Mouse (Mus musculus): ENCODE results near the gene Sptbn2.
"Not testable (repeated sequence)": the region's sequence is repeated elsewhere in the genome, so short reads cannot be mapped to it uniquely, and the experiment has no call there.

Gene Sptbn2

DNA sequence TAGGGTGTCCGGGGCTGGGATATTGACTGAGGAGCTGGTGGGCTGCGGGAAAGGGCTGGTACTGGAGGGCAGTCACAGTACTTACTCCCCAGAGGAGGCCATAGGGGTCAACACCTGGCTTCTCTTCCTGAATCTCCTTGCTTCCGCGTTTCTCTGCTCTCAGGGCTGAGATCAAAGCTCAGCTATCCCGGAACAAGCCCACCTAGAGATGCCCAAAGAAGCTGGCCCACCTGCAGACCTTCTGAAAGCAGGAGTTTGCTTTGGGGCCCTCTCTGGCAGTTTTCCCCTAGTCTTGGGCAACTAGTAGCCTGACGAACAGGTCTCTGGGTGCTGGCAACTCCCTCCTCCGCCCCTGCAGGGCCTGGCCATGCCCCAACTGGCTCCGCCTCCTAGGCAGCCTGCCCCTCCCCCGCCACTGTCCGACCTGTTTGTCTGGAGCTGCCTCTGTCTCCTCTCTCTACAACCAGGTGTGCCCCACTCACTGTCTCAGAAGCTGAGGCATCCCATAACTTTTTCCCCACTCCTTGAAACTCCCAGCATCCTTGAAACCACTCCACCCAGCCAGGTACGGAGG, 9.8 kb downstream of the Sptbn2 start:
- DNase-seq (ENCODE audit: low read depth in 1 of 2, low spot score in 2 of 2), result no peak

DNA sequence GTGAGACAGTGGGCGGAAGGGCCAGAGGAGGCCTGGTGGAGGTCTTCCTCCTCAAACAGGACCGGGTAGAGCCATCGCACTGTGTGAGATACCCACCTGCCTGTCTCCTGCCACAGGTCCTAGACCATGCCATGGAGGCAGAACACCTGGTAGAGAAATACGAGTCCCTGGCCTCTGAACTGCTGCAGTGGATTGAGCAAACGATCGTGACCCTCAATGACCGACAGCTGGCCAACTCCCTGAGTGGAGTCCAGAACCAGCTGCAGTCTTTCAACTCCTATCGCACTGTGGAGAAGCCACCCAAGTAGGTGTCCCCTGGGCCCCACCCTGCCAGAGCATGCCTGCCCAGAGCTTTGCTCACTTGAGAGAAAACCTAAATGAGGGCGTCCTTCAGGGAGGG, 18.2 kb downstream of the Sptbn2 start:
- no peak for DNase-seq (ENCODE audit: low read depth in 1 of 2, low spot score in 2 of 2)

DNA sequence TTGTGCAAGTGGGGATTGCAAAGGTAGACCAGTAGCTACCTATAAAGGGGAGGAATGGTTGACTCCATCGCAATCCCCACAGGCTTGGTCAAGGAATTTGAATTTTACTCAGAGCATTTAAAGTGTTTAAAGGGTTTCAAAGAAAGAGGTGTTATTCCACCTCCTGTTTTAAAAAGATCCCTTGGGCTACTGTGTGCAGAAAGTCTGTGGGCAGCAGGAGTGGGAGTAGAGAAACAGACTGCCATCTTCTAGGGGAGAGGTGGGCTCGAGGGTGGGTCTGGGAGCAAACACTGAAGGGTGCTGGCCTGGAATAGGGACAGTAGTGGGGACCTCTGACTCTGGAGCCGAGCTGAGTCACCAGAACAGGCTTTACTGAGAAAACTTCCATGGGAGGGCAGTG, 22.1 kb downstream of the Sptbn2 start:
- no peak for DNase-seq (ENCODE audit: low read depth in 1 of 2, low spot score in 2 of 2)

DNA sequence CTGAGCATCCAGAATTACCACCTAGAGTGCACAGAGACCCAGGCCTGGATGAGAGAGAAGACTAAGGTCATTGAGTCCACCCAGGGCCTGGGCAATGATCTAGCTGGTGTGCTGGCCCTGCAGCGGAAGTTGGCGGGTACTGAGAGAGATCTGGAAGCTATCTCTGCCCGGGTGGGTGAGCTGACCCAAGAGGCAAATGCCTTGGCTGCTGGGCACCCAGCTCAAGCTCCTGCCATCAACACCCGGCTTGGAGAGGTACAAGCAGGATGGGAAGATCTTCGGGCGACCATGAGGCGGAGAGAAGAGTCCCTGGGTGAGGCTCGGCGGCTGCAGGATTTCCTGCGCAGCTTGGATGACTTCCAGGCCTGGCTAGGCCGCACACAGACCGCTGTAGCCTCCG, 26.9 kb downstream of the Sptbn2 start:
- no peak for DNase-seq (ENCODE audit: low read depth in 1 of 2, low spot score in 2 of 2)

DNA sequence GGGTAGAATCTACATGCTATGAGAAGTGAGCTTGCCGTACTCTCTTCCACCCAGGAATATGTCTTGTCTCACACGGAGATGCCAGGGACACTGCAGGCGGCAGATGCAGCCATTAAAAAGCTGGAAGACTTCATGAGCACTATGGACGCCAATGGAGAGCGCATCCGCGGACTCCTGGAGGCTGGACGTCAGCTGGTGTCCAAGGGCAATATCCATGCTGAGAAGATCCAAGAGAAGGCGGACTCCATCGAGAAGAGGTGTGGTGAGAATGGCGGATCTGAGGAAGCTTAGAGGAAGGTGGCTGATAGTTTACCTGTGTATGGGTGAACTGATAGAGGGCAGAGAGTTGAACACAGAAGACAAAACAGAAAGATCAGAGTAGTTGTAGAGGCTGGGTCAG, 28.1 kb downstream of the Sptbn2 start:
- no peak for DNase-seq (ENCODE audit: low read depth in 1 of 2, low spot score in 2 of 2)

DNA sequence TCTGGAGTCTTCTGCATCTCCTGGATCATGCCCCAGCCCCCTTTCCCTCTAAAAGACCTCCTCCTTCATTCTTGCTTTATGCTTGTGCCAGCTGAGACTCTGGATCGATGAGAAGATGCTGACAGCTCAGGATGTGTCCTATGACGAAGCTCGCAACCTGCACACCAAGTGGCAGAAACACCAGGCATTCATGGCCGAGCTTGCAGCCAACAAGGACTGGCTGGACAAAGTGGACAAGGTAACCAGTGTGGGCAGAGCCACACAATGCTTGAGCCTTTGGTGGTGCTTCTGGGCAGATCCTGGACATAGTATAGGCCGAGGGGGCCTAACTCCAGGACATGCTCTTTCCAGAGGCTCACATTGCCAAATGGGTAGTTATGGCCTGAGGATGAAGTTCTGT, 28.8 kb downstream of the Sptbn2 start:
- no peak for DNase-seq (ENCODE audit: low read depth in 1 of 2, low spot score in 2 of 2)

DNA sequence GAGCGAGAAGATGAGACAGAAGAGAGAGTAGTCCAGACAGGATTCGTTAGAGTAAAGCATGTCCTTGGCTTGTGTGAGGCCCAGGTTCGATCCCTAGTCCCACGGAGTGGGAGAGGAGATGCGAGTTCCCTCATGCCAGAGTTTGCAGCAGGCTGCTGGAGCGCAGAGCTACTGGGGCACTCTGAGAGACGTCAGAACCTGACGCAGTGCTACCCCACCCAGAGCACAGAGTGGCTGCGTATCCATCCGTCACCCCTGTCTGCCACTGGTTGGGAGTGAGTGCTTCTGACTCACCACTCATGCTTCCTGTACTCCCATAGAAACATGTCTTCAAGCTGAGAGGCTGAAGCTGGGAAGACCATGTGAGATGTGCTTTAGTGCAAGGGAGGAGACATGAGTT, 30.5 kb downstream of the Sptbn2 start:
- no peak for DNase-seq (ENCODE audit: low read depth in 1 of 2, low spot score in 2 of 2)

DNA sequence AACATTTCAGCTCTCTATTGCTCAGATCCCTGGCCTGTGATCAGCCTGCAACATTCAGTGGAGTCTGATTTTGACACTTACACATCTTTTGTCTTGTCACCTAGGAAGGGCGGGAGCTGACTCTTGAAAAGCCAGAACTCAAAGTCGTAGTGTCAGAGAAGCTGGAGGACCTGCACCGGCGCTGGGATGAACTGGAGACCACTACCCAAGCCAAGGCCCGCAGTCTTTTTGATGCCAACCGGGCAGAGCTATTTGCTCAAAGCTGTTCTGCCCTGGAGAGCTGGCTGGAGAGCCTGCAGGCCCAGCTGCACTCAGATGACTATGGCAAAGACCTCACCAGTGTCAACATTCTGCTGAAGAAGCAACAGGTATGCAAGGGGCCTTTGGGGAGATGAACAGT, 31.3 kb downstream of the Sptbn2 start:
- DNase-seq (ENCODE audit: low read depth in 1 of 2, low spot score in 2 of 2), result no peak

DNA sequence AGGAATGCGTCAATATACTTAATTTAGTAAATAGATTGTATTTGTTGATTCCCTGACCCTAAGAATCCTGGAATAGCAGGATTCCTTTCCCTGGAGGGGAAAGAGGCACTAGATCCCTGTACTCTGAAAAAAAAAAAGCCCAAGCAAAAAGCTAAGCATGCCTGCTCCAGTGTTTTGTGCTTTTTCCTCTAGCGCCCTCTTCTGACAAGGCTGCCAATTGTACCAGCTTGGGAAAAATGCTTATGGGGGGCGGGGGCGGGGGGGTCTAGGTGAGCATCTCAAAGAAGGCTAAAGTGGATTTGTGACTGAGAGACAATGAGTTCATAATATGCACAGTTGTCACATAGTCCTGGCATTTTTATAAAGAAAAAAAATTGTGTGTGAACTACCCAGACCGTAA, 32.6 kb downstream of the Sptbn2 start:
- no peak for DNase-seq (ENCODE audit: low read depth in 1 of 2, low spot score in 2 of 2)

DNA sequence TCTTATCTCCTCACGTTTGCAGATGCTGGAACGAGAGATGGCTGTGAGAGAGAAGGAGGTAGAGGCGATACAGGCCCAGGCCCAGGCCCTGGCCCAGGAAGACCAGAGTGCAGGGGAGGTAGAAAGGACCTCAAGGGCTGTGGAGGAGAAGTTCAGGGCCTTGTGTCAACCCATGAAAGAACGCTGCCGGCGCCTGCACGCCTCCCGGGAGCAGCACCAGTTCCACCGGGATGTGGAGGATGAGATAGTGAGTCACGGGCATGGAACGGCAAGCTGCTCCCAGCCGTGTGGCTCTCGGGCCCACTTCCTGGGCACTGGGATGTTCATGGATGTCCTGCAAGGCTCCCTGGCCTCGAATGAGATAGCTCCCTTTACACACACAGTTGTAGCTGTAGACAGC, 33.1 kb downstream of the Sptbn2 start:
- DNase-seq (ENCODE audit: low read depth in 1 of 2, low spot score in 2 of 2), result no peak

DNA sequence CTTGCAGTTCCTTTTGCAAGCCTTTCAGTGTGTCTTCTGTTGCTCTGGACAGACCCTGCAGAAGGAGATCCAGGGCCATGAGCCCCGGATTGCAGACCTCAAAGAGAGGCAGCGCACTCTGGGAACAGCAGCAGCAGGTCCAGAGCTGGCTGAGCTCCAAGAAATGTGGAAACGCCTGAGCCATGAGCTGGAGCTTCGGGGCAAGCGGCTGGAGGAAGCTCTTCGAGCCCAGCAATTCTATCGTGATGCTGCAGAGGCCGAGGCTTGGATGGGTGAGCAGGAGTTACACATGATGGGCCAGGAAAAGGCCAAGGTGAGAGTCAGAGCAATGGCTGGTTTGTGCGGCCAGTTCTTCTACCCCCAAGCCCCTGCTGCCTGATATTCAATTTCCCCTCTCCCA, 34.1 kb downstream of the Sptbn2 start:
- no peak for DNase-seq (ENCODE audit: low read depth in 1 of 2, low spot score in 2 of 2)

DNA sequence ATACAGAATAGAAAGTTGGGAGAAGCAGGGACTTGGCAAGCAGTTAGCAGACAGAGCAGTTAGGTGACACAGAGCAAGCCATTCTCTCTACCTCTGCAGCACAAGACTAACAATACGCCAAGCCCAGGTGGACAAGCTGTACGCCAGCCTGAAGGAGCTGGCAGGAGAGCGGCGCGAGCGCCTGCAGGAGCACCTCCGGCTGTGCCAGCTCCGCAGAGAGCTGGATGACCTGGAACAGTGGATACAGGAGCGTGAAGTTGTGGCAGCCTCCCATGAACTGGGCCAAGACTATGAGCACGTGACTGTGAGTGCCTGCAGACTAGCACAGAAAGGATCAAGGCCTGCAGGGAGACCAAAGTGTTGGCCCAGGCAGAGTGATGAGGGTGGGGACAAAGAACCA, 34.7 kb downstream of the Sptbn2 start:
- DNase-seq (ENCODE audit: low read depth in 1 of 2, low spot score in 2 of 2), result no peak

DNA sequence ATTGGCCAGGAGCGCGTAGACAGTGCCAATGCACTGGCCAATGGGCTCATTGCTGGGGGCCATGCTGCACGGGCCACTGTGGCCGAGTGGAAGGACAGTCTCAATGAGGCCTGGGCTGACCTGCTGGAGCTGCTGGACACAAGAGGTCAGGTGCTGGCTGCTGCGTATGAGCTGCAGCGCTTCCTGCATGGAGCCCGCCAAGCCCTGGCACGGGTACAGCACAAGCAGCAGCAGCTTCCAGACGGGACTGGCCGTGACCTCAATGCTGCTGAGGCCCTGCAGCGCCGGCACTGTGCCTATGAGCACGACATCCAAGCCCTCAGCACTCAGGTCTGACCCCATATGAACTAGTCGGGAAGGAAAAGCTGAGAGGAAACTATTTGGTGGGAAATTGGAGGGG, 35.6 kb downstream of the Sptbn2 start:
- no peak for DNase-seq (ENCODE audit: low read depth in 1 of 2, low spot score in 2 of 2)

DNA sequence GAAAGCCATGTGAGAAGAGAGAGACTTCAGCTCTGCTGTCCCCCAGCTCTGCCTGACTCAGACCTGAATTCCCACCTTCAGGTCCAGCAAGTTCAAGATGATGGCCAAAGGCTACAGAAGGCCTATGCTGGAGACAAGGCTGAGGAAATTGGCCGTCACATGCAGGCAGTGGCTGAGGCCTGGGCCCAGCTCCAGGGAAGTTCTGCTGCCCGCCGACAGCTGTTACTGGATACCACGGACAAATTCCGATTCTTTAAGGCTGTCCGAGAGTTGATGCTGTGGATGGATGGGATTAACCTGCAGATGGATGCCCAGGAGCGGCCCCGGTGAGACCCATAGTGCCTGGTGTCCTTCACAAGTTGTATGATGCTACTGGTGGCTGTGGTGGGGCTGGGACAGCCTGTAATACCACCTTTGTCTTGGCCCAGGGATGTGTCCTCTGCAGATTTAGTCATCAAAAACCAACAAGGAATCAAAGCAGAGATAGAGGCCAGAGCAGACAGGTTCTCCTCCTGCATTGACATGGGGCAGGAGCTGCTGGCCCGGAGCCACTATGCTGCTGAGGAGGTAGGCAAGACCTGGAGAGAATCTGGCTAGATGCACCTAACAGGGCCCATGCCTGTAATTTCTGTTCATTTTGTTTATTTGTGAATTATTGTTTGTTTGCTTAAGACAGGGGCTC, 36.8 kb downstream of the Sptbn2 start:
- no peak for DNase-seq (ENCODE audit: low read depth in 1 of 2, low spot score in 2 of 2)

DNA sequence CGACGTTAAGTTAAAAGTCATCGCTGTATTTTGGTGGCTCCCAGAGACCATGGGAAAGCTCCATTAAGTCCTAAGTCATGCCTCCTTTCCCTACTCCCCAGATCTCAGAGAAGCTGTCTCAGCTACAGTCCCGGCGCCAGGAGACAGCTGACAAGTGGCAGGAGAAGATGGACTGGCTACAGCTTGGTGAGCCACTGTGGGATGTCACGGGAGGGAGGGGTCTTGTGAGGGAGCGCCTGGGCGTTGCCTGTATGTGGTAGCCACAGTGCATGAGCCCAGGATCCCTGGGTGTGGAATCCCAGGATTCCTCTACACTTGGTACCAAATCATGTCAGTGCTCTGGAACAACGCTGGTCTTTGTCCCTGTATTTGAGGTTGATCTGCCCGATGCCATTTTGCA, 37.5 kb downstream of the Sptbn2 start:
- no peak for DNase-seq (ENCODE audit: low read depth in 1 of 2, low spot score in 2 of 2)

DNA sequence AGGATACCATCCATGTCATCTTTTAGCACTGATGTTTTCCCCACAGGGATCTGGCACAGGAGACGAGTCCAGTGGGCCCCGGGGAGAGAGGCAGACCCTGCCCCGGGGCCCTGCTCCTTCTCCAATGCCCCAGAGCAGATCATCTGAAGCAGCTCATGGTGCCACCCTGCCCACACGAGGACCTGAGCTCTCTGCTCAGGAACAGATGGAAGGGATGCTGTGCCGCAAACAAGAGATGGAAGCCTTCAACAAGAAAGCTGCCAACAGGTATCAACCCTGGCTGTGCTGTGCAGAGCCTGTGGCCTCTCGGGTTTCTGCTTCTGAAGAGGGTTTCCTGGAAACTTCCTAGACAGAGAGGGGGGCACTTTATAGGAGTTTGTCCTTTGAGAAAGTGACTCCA, 39.0 kb downstream of the Sptbn2 start:
- DNase-seq (ENCODE audit: low read depth in 1 of 2, low spot score in 2 of 2), result no peak

DNA sequence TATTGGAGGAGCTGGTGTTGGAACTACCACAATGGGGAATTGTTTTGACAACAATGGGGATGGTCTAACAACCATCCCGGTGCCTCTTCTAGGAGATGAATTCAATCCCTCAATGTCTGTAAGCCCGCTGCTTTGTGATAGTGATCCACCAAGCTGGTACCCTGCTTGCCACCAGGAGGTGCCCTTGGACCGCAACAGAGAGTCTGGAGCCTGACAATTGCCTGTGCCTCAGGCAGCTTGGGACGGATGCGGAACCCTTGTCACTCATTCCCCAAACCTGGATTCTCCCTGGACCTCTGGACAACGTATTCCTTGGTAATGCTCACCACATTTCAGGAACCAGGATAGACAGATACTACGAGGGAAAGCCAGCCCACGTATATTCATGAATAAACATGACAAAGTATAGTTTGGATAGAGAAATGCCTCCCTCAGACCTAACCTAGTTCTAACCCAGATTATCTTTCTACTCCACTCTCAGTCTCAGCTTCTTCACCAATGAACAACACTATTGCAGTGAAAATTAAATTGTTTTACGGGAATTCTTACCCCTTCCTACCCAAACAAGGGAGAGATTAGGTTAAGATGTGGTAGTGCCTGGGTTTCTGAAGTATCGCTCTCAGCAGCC, 44.7 kb downstream of the Sptbn2 start:
- DNase-seq (ENCODE audit: low read depth in 1 of 2, low spot score in 2 of 2), result peak; percentile 71 to 84

DNA sequence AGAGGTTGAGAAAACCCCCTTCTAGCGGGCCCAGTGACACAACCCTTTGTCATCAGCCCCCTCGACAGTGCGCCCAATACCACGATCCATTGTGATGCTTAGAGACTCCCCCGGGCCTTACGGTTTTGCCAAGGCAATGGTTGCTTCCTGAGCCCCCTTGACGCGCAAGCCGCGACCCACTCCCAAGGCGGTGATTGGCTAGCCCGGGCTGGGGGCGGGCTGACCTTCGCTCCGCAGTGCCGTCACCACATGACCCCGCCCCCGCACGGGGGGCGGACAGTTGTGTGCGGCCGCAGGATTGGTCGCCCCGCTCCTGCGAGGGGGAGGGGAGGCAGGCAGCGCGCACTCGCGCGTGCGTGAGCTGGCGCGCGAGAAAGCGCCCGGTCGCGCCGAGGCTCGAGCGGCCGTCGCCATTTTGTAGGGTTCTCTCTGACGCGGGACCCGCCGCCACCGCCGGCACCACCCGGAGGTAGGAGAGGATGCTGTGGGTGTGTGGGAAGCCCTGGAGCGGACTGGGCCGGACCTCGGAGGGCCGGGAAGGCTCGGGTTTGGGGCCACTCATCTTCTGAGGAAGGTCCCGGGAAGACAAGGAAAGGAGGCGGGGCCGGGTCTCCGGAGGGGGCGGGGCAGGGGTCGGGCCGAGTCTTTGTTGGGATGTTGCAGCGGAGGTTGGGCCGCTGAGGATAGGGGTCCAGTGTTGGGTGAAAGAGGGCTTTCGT, 45.4 kb downstream of the Sptbn2 start, which contains the start of gene Rbm4b:
Gene Rbm4b (plus strand): TSS at position 305 of the 719 bp plus-strand sequence.
- peak; percentile 83 to 94 for DNase-seq (ENCODE audit: low read depth in 1 of 2, low spot score in 2 of 2)

DNA sequence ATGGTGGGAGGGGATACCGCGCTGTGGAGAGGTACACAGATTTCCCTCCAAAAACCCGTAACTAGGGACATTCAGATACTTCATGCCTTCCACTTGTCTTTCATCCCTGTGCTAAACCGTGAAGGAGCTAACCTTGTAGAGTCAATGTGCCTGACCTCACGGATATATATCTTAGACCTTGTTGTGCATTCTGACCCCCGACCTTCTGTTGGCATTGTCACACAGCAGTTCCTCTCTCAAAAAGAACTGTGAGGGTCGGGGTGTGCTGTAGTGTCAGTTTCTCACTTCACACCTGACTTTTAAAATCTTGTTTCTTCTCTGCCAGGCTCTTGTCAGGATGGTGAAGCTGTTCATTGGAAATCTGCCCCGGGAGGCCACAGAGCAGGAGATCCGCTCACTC, 46.0 kb downstream of the Sptbn2 start:
- DNase-seq (ENCODE audit: low read depth in 1 of 2, low spot score in 2 of 2), result no peak

DNA sequence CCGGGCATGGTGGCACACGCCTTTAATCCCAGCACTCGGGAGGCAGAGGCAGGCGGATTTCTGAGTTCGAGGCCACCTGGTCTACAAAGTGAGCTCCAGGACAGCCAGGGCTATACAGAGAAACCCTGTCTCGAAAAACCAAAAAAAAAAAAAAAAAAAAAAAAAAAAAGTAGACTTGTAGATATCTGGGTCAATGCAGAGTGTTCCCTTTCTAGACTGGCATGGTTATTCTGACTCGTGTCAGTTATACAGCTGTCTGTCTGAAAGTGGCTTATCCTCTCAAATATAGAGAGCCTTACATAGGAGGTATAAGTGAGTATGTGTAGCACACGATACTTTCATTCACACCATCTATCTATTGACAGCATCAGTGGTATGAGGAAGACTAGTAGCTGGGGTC, 49.6 kb downstream of the Sptbn2 start:
- DNase-seq (ENCODE audit: low read depth in 1 of 2, low spot score in 2 of 2), result not testable (repeated sequence)

DNA sequence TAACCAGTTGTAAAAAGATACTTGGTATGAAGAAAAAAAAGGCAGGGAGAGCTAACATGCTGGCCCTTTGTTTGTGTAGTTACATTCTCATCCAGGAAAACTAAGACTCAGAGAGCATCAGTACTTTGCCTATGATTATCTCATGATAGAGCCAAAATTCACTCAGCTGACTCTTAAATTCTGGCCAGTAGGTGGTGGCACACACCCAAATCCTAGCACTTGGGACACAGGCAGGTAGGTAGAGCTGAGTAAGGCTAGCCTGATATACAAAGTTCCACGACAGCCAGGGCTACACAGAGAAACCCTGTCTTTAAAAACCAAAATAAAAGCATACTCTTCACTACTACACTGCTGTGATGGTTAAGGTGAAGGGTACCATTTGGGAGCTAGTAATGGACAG, 51.9 kb downstream of the Sptbn2 start:
- no peak for DNase-seq (ENCODE audit: low read depth in 1 of 2, low spot score in 2 of 2)

DNA sequence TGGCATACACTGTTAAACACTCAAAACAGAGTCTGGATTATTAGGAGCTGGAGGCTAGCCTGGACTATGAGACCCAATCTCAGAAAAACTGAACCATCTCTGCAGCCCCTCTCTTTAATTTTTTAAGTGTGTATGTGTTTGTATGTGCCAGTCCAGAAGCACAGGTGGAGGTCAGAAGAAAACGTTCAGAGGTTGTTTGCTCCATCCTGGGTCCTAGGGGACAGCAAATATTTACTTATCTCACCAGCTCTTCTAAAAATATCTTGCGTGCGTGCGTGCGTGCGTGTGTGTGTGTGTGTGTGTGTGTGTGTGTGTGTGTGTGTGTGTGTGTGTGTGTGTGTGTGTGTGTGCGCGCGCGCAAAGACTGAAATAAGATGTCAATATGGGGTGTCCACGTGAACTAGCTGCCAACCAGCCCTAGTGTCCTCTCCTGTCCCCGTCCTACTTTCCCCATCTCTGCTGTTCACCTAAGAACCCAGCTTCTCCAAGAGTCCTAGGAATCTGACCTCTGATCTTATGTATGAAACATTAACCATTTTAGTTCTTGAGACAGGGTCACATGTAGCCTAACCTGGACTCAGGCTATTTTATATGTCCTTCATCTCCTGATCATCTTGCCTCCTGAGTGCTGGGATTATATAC, 56.7 kb downstream of the Sptbn2 start:
- DNase-seq (ENCODE audit: low read depth in 1 of 2, low spot score in 2 of 2), result no peak

All from monocyte, adult 2 months (primary cell).